Mouse (Mus musculus): ENCODE results near the gene Gabrb1. TPM values are rescaled to one million over a fixed set of nuclear protein-coding genes. Genes with fewer than 3 reads are reported as not detected.

Gene Gabrb1
- total RNA-seq, 2 experiments from 2014 or later, result 83.9 to 93.3 TPM

- no peak for DNase-seq (ENCODE audit: low spot score in 2 of 2)
- intact Hi-C loops (cut with DNase I), result no loop called here
Observed at GRCm38 (mm10) chr5:71781514-71782179, 123.7 kb downstream of the Gabrb1 start.

- no peak for DNase-seq (ENCODE audit: low spot score in 2 of 2)
- intact Hi-C loops (cut with DNase I), result no loop called here
Observed at GRCm38 (mm10) chr5:71822862-71823261, 164.9 kb downstream of the Gabrb1 start.

- DNase-seq (ENCODE audit: low spot score in 2 of 2), result no peak
- intact Hi-C loops (cut with DNase I), result no loop called here
Observed at GRCm38 (mm10) chr5:71828342-71828741, 170.4 kb downstream of the Gabrb1 start.

GRCm38 (mm10) chr5:71828996-71829395 lies 171.1 kb downstream of the Gabrb1 start:
- no peak for DNase-seq (ENCODE audit: low spot score in 2 of 2)
- intact Hi-C loops (cut with DNase I), result no loop called here

GRCm38 (mm10) chr5:71830342-71830741 lies 172.4 kb downstream of the Gabrb1 start:
- intact Hi-C loops (cut with DNase I), result no loop called here
- DNase-seq (ENCODE audit: low spot score in 2 of 2), result no peak

GRCm38 (mm10) chr5:71842241-71842640 lies 184.3 kb downstream of the Gabrb1 start:
- no peak for DNase-seq (ENCODE audit: low spot score in 2 of 2)
- intact Hi-C loops (cut with DNase I), result no loop called here

GRCm38 (mm10) chr5:71898214-71898613 lies 240.3 kb downstream of the Gabrb1 start:
- intact Hi-C loops (cut with DNase I), result no loop called here
- DNase-seq (ENCODE audit: low spot score in 2 of 2), result peak in 1 of 2 experiments; percentile 11

- intact Hi-C loops (cut with DNase I), result no loop called here
- no peak for DNase-seq (ENCODE audit: low spot score in 2 of 2)
Observed at GRCm38 (mm10) chr5:71903399-71903798, 245.5 kb downstream of the Gabrb1 start.

- no peak for DNase-seq (ENCODE audit: low spot score in 2 of 2)
- intact Hi-C loops (cut with DNase I), result no loop called here
Observed at GRCm38 (mm10) chr5:71914028-71914427, 256.1 kb downstream of the Gabrb1 start.

GRCm38 (mm10) chr5:71915711-71916110 lies 257.8 kb downstream of the Gabrb1 start:
- DNase-seq (ENCODE audit: low spot score in 2 of 2), result no peak
- intact Hi-C loops (cut with DNase I), result no loop called here

- DNase-seq (ENCODE audit: low spot score in 2 of 2), result peak; percentile 75 to 77
- intact Hi-C loops (cut with DNase I), result no loop called here
Observed at GRCm38 (mm10) chr5:71917206-71917605, 259.3 kb downstream of the Gabrb1 start.

- DNase-seq (ENCODE audit: low spot score in 2 of 2), result no peak
- intact Hi-C loops (cut with DNase I), result no loop called here
Observed at GRCm38 (mm10) chr5:71923636-71924035, 265.7 kb downstream of the Gabrb1 start.

- intact Hi-C loops (cut with DNase I), result no loop called here
- peak; percentile 18 to 37 for DNase-seq (ENCODE audit: low spot score in 2 of 2)
Observed at GRCm38 (mm10) chr5:71926336-71926735, 268.4 kb downstream of the Gabrb1 start.

GRCm38 (mm10) chr5:71930036-71930435 lies 272.1 kb downstream of the Gabrb1 start:
- no peak for DNase-seq (ENCODE audit: low spot score in 2 of 2)
- intact Hi-C loops (cut with DNase I), result no loop called here

GRCm38 (mm10) chr5:71951398-71951797 lies 293.5 kb downstream of the Gabrb1 start:
- DNase-seq (ENCODE audit: low spot score in 2 of 2), result no peak
- intact Hi-C loops (cut with DNase I), result no loop called here

- intact Hi-C loops (cut with DNase I), result no loop called here
- no peak for DNase-seq (ENCODE audit: low spot score in 2 of 2)
Observed at GRCm38 (mm10) chr5:71955070-71955685, 297.3 kb downstream of the Gabrb1 start.

- no peak for DNase-seq (ENCODE audit: low spot score in 2 of 2)
- intact Hi-C loops (cut with DNase I), result loop anchor here (10.0 kb wide), 1 partner anchor 460 kb away; no protein-coding TSS in a partner anchor
Observed at GRCm38 (mm10) chr5:71964876-71965432, 307.0 kb downstream of the Gabrb1 start.

- DNase-seq (ENCODE audit: low spot score in 2 of 2), result no peak
- intact Hi-C loops (cut with DNase I), result loop anchor here (10.0 kb wide), 1 partner anchor 461 kb away; no protein-coding TSS in a partner anchor
Observed at GRCm38 (mm10) chr5:71965529-71965928, 307.6 kb downstream of the Gabrb1 start.

GRCm38 (mm10) chr5:71970140-71970800 lies 312.4 kb downstream of the Gabrb1 start:
- intact Hi-C loops (cut with DNase I), result loop anchor here (10.0 kb wide), 1 partner anchor 95 kb away; no protein-coding TSS in a partner anchor
- peak; percentile 30 to 42 for DNase-seq (ENCODE audit: low spot score in 2 of 2)

- intact Hi-C loops (cut with DNase I), result loop anchor here (10.0 kb wide), 1 partner anchor 92 kb away; no protein-coding TSS in a partner anchor
- peak; percentile 52 to 54 for DNase-seq (ENCODE audit: low spot score in 2 of 2)
Observed at GRCm38 (mm10) chr5:71972831-71973230, 314.9 kb downstream of the Gabrb1 start.

Measured in left cerebral cortex, postnatal 36 days (tissue).